Mouse (Mus musculus): ENCODE data around the gene Dpp9. TPM values are rescaled to one million over a fixed set of nuclear protein-coding genes. Genes with fewer than 3 reads are reported as not detected.
A peak's percentile ranks its signal among the peaks of the same experiment; 100 is the strongest.
"Not testable (repeated sequence)": the region's sequence is repeated elsewhere in the genome, so short reads cannot be mapped to it uniquely, and the experiment has no call there.

Gene Dpp9
- 10 to 100 TPM; 38.4 to 43.0 TPM for total RNA-seq (2021)

DNA sequence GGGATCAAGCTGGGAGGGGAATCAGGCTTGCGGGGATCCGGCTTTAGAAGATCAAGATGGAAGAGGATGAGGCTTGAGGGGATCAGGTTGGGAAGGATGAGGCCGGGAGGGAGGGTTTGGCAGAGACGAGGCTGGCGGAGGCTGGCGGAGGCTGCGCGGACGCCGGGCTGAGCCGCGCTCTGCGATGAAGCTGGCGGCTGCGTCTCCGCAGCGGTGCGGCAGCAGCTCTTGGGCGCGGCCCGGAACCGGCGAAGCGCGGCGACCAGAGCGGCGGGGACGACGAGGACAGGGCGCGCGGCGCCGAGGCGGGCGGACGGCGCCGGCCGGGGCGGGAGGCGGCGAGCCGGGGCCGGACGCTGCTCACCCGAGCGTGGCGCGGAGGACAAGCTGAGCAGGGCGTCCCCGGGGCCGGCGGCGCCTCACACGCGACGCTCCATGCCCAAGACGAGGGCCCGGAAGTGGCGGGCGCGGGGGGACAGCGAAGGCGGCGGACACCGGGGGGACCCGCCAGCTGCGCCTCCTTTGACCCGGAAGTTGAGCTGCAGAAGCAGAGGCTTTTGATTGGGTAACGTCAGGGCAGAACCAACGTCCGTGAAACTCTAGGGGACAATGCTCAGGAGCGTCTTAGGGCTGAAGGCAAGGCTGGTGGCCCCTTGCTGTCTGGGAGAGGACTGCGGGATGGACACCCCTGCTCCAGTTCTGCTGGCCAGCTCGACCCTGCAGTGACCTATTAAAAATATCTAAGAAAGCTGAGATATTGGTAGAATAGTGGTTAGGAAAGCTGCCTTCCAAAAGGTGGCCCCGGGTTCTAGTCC lies at the start of gene Dpp9:
Gene Dpp9, minus strand, starts transcription at position 529 of the 815 bp plus-strand sequence.
- intact Hi-C loops (cut with DNase I), result loop anchor here (2.0 kb wide), 1 partner anchor 56 kb away; the partner anchor contains the start of gene Tnfaip8l1
- DNase-seq, result peak; percentile 83 to 89

DNA sequence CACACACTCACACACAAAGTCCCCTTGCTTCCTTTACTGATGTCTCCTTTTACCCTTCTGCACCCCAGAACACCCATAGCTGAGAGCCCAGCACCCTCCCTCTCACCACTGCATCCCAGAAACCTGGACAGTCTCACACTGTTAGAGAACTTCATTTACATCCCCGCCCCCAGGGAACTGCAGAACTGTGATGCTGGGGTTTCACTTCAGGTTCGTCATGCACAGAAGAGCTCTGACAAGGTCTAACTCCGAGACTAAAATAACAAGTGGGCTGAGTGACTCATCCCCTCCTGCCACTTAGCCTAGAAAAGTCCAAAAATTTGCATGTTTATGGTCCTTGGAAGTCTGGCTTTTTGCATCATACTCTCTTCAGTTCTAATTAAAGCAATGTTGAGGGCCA lies 47.6 kb upstream of the Dpp9 start:
- intact Hi-C loops (cut with DNase I), result no loop called here
- no peak for DNase-seq

DNA sequence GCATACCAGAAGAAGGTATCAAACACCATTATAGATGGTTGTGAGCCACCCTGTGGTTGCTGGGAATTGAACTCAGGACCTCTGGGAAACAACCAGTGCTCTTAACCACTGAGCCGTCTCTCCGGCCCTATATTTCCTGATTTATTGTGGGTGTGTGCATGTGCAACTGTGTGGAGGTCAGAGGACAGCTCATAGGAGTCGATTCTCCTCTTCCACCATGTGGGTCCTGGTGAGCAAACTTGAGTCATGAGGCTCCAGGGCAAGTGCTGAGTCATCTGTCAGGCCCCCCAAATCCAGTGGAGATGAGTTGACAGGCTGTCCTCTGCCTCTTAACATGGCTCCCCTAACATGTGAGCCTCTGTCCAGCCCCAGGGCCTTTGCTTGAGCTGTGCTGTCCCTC lies 47.2 kb upstream of the Dpp9 start:
- intact Hi-C loops (cut with DNase I), result no loop called here

DNA sequence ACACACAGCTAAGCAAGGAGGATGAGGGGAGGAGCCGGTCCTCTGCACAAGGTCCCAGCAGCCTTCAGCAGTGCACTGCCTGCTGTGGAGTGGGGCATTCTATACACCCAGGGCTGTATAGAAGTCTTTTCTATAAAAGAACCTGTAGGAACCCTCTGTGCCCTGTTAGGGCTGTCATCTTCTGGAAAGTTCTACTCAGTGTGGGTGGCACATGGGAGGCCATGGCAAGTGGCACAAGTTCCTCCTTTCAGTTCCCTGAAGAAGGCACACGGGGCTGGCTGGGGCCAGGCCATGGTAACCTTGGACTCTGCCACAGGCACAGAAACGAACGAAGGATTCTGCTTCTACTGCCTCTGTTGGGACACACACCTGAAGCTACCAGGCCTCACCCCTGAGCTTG lies 46.3 kb upstream of the Dpp9 start:
- no peak for DNase-seq
- intact Hi-C loops (cut with DNase I), result no loop called here

More for the DNA sequence above, 47.2 kb upstream of the Dpp9 start:
- DNase-seq, result no peak

DNA sequence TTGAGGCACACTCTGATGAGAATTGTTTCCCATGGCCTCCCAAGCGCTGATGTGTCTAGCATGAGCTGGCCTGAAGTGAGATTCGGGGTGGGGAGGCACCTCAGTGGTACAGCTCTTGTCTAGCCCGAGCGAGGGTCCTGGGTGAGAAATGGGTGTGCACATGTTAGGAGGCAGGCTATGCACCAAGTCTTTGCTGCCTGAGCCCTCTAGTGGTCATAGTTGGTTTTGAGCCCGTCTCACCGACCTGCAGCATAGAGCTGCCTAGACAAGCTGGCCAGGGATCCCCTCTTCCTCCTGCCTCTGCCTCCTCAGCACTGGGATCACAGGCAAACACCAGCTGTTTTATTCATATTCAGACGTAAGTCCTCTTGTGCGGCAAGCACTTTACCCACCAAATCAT lies 45.3 kb upstream of the Dpp9 start:
- intact Hi-C loops (cut with DNase I), result no loop called here
- peak; percentile 81 to 82 for DNase-seq

DNA sequence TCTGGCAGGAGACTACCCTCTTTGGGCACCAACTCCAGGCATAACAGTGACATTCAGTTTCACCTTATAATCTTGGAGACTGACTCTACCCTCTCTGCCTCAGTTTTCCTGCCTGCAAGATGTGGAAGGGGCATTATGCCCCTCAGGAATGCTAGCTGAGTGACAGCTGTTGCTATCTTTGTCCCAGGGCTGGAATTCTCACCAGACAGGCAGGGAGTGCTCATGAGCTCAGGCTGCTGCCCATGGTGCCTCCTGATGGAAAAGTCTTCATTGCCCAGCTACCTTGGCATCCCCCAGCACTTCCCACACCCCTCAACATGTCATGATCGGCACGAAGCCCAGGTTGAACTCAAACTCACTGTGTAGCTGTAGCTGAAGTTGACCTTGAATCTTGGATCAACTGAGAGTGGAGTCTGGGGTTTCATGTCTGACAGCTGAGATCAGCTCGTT lies 44.0 kb upstream of the Dpp9 start:
- DNase-seq, result no peak
- intact Hi-C loops (cut with DNase I), result no loop called here

DNA sequence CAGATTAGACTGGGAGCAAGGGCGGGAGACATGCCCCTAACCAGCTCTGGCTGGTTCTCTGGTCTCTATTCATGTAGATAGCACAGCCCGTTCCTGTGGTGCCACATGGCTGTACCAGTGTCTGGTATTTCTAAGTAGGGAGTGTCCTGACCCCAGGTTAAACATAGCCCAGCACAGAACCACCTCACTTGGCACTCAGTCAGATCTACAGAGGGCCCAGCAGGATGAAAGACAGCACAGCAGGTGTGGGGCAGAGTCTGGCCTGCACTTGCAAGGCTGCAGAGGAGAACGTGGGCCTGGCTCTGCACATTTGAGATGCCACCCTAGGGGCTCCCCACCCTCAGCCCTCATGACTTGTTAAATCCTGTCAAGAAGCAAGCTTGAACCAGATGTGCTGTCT lies 42.5 kb upstream of the Dpp9 start:
- intact Hi-C loops (cut with DNase I), result no loop called here
- no peak for DNase-seq

DNA sequence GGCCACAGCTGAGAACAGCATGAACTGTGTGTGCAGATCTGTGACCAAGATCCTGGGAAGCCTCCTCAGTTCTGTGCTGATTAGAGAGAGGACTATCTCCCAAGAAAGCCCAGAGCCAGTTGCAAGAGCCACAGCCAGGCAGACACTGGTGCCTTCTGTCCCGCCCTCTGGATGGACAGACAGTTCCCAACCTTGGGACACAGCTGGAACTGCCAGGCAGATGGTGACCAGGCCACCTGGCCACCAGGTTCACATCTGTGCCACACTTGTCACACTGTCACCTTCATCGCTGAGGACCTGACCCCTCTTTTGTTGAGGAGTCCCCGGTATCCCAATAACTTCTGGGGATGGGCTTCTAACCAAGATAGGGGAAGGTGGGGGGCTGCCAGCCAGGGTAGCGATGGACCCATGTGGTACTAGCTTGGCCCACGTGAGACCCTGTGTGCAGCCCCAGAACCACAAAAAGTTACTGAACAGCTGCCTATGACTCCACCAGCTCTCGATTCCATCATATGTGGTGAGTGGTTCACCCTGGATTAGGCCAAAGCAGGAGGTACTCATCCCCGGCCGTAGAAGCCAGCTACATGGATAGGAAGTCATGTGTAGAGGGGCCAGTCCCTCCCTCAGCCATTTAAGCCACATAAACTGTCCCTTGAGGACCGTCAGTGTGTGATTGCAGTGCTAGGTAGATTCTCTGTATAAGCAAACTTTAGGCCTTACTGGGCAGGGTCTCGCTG lies 40.8 kb upstream of the Dpp9 start:
- DNase-seq, result peak in 1 of 2 experiments; percentile 6
- intact Hi-C loops (cut with DNase I), result loop anchor here (5.0 kb wide), 1 partner anchor 147 kb away; no protein-coding TSS in a partner anchor

DNA sequence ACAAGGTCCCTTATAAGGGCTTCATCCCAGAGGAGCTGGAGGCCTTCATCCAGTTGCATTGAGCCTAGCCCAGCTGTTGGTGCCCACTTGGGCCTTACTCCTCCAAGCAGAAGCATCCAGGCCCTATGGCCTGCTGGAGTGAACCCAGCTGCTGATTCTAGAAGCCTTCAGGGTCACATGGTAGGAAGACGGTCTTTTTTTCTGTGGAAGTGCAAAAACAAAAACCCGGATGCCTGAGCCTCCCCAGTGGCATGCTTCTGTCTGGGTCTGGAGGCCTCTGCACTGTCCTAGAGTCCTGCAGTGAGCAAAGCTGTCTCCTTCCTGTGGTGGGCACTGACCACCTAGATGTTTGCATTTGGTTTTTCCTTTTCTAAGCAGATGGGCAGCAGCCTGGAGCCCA lies 40.1 kb upstream of the Dpp9 start:
- intact Hi-C loops (cut with DNase I), result loop anchor here (5.0 kb wide), 1 partner anchor 147 kb away; no protein-coding TSS in a partner anchor
- DNase-seq, result not testable (repeated sequence)

DNA sequence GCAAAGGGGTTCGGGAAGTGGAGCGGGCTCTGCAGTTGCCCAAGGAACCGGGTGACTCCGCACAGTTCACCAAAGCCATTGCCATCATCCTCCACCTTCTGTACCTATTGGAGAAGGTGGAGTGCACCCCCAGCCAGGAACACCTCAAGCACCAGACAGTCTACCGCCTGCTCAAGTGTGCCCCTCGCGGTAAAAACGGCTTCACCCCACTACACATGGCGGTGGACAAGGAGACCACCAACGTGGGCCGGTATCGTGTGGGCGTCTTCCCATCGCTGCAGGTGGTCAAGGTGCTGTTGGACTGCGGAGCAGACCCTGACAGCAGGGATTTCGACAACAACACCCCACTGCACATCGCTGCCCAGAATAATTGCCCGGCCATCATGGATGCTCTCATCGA lies 39.6 kb upstream of the Dpp9 start:
- DNase-seq, result peak in 1 of 2 experiments; percentile 5
- intact Hi-C loops (cut with DNase I), result loop anchor here (5.0 kb wide), 1 partner anchor 146 kb away; no protein-coding TSS in a partner anchor

DNA sequence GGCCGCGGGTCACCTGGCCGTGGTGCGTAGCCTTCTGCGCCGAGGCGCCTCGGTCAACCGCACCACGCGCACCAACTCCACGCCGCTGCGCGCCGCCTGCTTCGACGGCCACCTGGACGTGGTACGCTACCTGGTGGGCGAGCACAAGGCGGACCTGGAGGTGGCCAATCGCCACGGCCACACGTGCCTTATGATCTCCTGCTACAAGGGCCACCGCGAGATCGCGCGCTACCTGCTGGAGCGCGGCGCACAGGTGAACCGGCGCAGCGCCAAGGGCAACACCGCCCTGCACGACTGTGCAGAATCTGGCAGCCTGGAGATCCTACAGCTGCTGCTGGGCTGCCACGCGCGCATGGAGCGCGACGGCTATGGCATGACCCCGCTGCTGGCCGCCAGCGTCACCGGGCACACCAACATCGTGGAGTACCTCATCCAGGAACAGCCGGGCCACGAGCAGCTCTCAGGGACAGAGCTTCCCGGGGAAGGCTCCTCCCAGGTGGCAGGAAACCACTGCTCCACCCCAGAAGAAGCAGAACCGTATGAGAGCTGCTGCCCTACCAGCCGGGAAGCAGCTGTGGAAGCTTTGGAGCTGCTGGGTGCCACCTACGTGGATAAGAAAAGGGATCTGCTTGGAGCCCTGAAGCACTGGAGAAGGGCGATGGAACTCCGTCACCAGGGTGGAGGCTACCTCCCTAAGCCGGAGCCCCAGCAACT lies 38.6 kb upstream of the Dpp9 start:
- peak in 1 of 2 experiments; percentile 52 for DNase-seq
- intact Hi-C loops (cut with DNase I), result loop anchor here (5.0 kb wide), 1 partner anchor 145 kb away; no protein-coding TSS in a partner anchor

DNA sequence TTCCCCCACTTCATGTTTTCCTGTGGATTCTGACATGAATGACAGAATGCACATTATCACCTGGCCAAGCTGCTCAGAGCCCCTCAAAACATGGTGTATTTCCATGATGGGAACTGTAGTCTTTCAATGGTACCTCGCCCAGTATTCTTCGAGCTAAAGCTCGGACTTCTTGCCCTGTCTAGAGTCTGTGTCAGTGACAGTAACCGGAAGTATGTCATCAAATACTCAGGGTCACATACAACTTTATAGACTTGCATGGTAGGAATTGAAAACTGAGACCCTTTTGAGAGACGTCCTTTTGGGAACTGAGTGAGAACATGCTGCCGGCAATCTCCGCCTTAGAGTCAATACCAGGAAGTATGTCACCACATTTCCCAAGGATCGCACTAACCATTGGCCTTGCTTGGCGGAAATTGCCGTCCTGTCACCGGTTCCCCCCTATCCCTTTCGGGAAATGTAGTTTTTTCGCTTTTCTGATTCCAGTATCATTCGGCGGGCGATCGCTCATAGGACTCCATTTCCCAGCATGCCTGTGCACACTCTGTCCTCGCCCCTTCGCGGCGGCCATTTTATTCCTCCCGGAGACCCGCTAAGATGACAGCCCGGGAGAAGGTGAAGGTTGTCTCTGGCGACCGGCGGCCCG lies 37.7 kb upstream of the Dpp9 start, which contains the start of gene Fem1a:
Gene Fem1a, plus strand, starts transcription at position 572 of the 643 bp plus-strand sequence.
- peak; percentile 84 to 92 for DNase-seq
- intact Hi-C loops (cut with DNase I), result loop anchor here (5.0 kb wide), 1 partner anchor 144 kb away; no protein-coding TSS in a partner anchor

DNA sequence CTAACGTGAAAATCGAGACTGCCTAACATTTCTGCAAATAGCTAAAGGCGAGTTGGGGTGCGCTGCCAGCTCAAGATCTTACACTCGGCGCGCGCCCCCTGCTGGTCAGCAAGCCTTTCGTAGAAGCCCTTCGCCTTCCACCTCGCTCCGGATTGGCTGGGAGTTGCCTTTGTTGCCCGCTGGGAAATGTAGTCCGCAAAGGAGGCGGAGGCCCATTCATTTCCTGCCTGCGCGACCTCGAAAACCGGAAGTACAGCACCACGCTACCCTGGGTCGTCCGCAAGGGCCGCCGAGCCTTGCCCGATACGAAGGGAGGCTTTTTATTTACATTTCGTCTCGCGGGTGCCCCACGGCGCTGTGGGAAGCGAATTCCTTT lies 37.1 kb upstream of the Dpp9 start:
- intact Hi-C loops (cut with DNase I), result loop anchor here (1.0 to 5.0 kb wide), 2 partner anchors 124 to 144 kb away; no protein-coding TSS in a partner anchor
- DNase-seq, result peak; percentile 97 to 99

DNA sequence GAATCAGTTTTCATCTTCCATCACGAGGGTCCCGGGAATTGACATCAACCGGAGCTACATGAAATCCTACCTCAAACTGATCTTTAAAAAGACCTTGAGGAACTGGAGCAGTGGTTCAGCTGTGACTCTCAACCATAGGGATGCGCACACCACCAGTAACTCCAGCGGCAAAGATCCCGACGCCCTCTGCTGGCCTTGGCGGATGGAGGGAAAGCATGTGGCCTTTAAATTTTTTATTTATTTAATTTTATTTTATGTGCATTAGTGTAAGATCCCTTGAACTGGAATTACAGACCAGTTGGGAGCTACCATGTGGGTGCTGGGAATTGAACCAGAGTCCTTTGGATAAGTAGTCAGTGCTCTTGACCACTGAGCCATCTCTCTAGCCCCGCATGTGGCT lies 36.7 kb upstream of the Dpp9 start:
- DNase-seq, result no peak
- intact Hi-C loops (cut with DNase I), result loop anchor here (1.0 to 5.0 kb wide), 2 partner anchors 123 to 143 kb away; no protein-coding TSS in a partner anchor

DNA sequence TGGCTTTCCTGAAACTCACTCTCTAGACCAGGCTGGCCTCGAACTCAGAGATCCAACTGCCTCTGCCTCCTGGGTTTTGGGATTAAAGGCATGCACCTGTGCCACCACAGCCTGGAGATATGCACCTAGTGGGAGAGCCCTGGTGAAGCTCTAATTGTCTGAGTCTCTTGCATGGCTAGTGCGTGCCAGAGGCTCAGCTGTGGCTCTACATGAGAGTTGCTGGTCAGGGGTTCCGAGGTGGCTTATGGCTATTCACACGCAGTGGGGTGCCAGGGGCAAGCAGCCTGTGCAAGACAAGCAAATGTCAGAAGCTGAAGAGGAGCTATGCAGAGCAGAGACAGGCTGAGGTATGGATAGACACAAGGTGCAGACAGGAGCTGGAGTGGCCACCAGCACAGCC lies 36.0 kb upstream of the Dpp9 start:
- no peak for DNase-seq
- intact Hi-C loops (cut with DNase I), result loop anchor here (1.0 to 5.0 kb wide), 2 partner anchors 122 to 142 kb away; no protein-coding TSS in a partner anchor

DNA sequence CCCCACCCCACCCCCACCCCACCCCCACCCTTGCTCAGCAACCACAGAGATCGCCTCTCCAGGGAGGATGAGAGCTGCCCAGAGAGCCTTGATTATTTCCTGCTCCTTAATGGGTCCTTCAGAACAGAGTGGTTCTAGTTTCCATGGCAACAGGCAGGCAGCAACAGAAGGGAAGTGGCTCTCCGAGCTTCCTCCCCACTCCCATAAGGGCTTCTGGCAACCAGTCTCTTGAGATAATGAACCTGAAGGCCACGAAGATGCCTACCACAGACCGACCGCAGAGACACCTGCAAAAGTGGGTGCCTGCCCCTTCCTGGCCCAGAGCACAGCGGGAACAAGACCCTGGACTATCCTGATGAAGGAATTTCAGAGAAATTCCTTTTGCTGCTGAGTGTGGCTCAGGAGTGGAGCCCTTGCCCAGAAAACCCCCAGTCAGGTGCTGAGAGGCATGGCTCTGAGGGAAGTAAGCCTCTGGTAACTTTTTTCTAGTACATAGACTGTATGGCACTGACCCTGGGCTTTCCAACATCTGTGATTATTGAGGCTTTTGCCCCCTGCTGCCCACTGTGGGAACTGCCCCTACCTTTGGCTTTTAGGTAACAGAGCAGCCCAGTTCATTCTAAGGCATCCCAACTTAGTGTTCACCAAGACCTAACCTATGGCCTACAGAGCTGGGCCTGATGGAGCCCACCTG lies 32.6 kb upstream of the Dpp9 start:
- intact Hi-C loops (cut with DNase I), result loop anchor here (2.0 kb wide), 2 partner anchors 30 to 294 kb away; no protein-coding TSS in a partner anchor
- DNase-seq, result peak; percentile 65 to 81

DNA sequence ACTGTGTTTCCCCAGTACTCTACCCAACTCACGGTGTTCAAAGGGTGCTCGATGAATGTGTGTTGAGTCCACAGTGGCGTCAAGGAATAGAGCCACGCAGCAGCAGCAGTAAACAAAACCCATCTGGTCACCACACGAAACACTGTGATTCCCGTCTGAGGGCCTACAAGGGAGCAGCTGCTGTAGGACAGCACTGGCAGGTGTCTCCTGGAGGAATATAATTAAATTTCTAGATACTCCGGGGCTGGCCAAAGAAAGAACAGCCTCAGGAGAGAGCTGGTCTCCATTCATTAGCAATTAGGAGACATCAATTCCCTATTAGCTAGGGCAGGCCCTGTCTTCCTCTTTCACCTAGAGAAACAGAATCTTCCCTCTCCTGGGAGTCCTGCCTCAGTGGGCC lies 26.9 kb upstream of the Dpp9 start:
- intact Hi-C loops (cut with DNase I), result loop anchor here (2.0 kb wide), 1 partner anchor 47 kb away; no protein-coding TSS in a partner anchor
- no peak for DNase-seq

DNA sequence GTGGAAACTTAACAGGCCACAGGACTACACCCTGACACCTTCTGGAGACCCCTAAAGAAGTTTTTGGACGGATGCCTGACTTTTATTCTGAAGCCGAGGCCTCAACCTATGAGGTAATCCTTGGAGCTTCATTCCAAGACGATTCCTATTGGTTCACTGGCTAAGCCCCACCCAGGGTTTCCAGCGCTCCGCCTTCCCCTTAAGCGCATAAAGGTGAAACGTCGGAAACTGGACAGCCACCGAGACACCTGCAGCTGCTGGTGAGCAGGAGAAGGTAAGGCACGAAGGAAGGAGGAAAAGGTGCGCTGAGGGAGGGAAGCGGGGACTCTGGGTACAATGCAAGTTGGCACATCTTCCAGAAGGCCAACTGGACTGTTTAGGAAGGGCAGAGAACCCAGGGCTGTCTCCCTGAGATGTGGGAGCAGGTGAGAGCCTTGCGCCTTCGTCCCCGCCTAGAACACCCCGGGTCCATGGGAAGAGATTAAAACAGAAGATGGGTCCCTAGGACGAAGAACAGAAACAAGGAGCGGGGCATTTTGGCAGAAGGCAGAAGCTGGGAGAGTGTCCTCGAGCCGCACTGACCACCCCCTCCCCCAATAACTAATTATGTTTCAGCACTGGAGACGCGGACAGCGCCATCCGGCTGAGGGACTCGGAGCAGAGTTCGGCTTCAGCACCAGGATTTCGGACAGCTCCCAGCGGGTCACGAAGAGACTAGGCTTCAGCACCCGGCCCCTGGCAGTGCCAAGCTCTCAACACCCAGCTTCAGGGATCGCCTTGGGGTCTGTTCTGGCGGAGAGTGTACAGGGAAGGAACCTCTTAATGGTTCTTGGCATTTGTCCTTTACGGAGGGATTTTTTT lies 23.1 kb upstream of the Dpp9 start:
- DNase-seq, result peak; percentile 86 to 95
- intact Hi-C loops (cut with DNase I), result no loop called here

Data from heart, postnatal 36 days (tissue).